Mouse (Mus musculus): ENCODE data around the gene Zbtb8a. TPM values are rescaled to one million over a fixed set of nuclear protein-coding genes. Genes with fewer than 3 reads are reported as not detected.

The Zbtb8a gene
- polyA plus RNA-seq, 1 experiment, result 23.1 TPM

- no peak for DNase-seq (ENCODE audit: low read depth)
- TF ChIP-seq POLR2A (IDR thresholded peaks at IDR 0.05; ENCODE audit: borderline replicate concordance, extremely low read depth, insufficient read depth, insufficient read length, poor library complexity, severe bottlenecking) (no peak), CTCF (IDR thresholded peaks at IDR 0.05; ENCODE audit: borderline replicate concordance, extremely low read depth, insufficient read depth, insufficient read length) (no peak)
These were observed 51.7 kb downstream of the Zbtb8a start for GRCm38 (mm10) chr4:129326191-129326590.

GRCm38 (mm10) chr4:129324756-129325155, 53.2 kb downstream of the Zbtb8a start:
- DNase-seq (ENCODE audit: low read depth), result no peak
- no peak for TF ChIP-seq POLR2A (IDR thresholded peaks at IDR 0.05; ENCODE audit: borderline replicate concordance, extremely low read depth, insufficient read depth, insufficient read length, poor library complexity, severe bottlenecking)
- no peak for TF ChIP-seq CTCF (IDR thresholded peaks at IDR 0.05; ENCODE audit: borderline replicate concordance, extremely low read depth, insufficient read depth, insufficient read length)

- DNase-seq (ENCODE audit: low read depth), result no peak
- TF ChIP-seq CTCF (IDR thresholded peaks at IDR 0.05; ENCODE audit: borderline replicate concordance, extremely low read depth, insufficient read depth, insufficient read length), result no peak
- TF ChIP-seq POLR2A (IDR thresholded peaks at IDR 0.05; ENCODE audit: borderline replicate concordance, extremely low read depth, insufficient read depth, insufficient read length, poor library complexity, severe bottlenecking), result no peak
These were observed 54.4 kb downstream of the Zbtb8a start for GRCm38 (mm10) chr4:129323491-129323890.

GRCm38 (mm10) chr4:129322042-129322441, 55.9 kb downstream of the Zbtb8a start:
- TF ChIP-seq POLR2A (IDR thresholded peaks at IDR 0.05; ENCODE audit: borderline replicate concordance, extremely low read depth, insufficient read depth, insufficient read length, poor library complexity, severe bottlenecking), result no peak
- TF ChIP-seq CTCF (IDR thresholded peaks at IDR 0.05; ENCODE audit: borderline replicate concordance, extremely low read depth, insufficient read depth, insufficient read length), result no peak
- DNase-seq (ENCODE audit: low read depth), result no peak

- DNase-seq (ENCODE audit: low read depth), result no peak
- no peak for TF ChIP-seq CTCF (IDR thresholded peaks at IDR 0.05; ENCODE audit: borderline replicate concordance, extremely low read depth, insufficient read depth, insufficient read length)
- TF ChIP-seq POLR2A (IDR thresholded peaks at IDR 0.05; ENCODE audit: borderline replicate concordance, extremely low read depth, insufficient read depth, insufficient read length, poor library complexity, severe bottlenecking), result no peak
These were observed 57.0 kb downstream of the Zbtb8a start for GRCm38 (mm10) chr4:129320876-129321275.

GRCm38 (mm10) chr4:129313886-129314285, 64.0 kb downstream of the Zbtb8a start:
- no peak for TF ChIP-seq POLR2A (IDR thresholded peaks at IDR 0.05; ENCODE audit: borderline replicate concordance, extremely low read depth, insufficient read depth, insufficient read length, poor library complexity, severe bottlenecking)
- TF ChIP-seq CTCF (IDR thresholded peaks at IDR 0.05; ENCODE audit: borderline replicate concordance, extremely low read depth, insufficient read depth, insufficient read length), result no peak
- DNase-seq (ENCODE audit: low read depth), result no peak

GRCm38 (mm10) chr4:129307936-129308335, 70.0 kb downstream of the Zbtb8a start:
- TF ChIP-seq POLR2A (IDR thresholded peaks at IDR 0.05; ENCODE audit: borderline replicate concordance, extremely low read depth, insufficient read depth, insufficient read length, poor library complexity, severe bottlenecking) (no peak), CTCF (IDR thresholded peaks at IDR 0.05; ENCODE audit: borderline replicate concordance, extremely low read depth, insufficient read depth, insufficient read length) (no peak)
- no peak for DNase-seq (ENCODE audit: low read depth)

- TF ChIP-seq POLR2A (IDR thresholded peaks at IDR 0.05; ENCODE audit: borderline replicate concordance, extremely low read depth, insufficient read depth, insufficient read length, poor library complexity, severe bottlenecking) (no peak), CTCF (IDR thresholded peaks at IDR 0.05; ENCODE audit: borderline replicate concordance, extremely low read depth, insufficient read depth, insufficient read length) (no peak)
- DNase-seq (ENCODE audit: low read depth), result no peak
These were observed 73.6 kb downstream of the Zbtb8a start for GRCm38 (mm10) chr4:129304306-129304705.

- no peak for DNase-seq (ENCODE audit: low read depth)
- TF ChIP-seq CTCF (IDR thresholded peaks at IDR 0.05; ENCODE audit: borderline replicate concordance, extremely low read depth, insufficient read depth, insufficient read length) (no peak), POLR2A (IDR thresholded peaks at IDR 0.05; ENCODE audit: borderline replicate concordance, extremely low read depth, insufficient read depth, insufficient read length, poor library complexity, severe bottlenecking) (no peak)
These were observed 74.1 kb downstream of the Zbtb8a start for GRCm38 (mm10) chr4:129303816-129304215.

Other genes with a start within 250 kb of the Zbtb8a start
- gene Fndc5, start 241.1 kb downstream of the Zbtb8a start, polyA plus RNA-seq (2012; rRNA removed), result 4.4 and 7.4 TPM in 2 replicates
- gene S100pbp, start 188.4 kb downstream of the Zbtb8a start, polyA plus RNA-seq (2012; rRNA removed), result 38.3 and 42.0 TPM in 2 replicates
- 54.5 and 68.4 TPM in 2 replicates for gene Yars, start 188.4 kb downstream of the Zbtb8a start, polyA plus RNA-seq (2012; rRNA removed)
- 12.2 and 15.9 TPM in 2 replicates for gene C77080, start 116.7 kb downstream of the Zbtb8a start, polyA plus RNA-seq (2012; rRNA removed)
- gene Sync, start 90.5 kb downstream of the Zbtb8a start, polyA plus RNA-seq (2012; rRNA removed), result 0.44 and 1.1 TPM in 2 replicates
- gene Rbbp4, start 42.7 kb downstream of the Zbtb8a start, polyA plus RNA-seq (2012; rRNA removed), result 115 and 121 TPM in 2 replicates
- 17.9 and 23.8 TPM in 2 replicates for gene Zbtb8os, start 42.4 kb downstream of the Zbtb8a start, polyA plus RNA-seq (2012; rRNA removed)
- gene Zbtb8b, start 62.7 kb upstream of the Zbtb8a start, polyA plus RNA-seq (2012; rRNA removed), result 5.6 and 10.2 TPM in 2 replicates
- gene Bsdc1, start 83.5 kb upstream of the Zbtb8a start, polyA plus RNA-seq (2012; rRNA removed), result 17.5 and 29.2 TPM in 2 replicates
- gene Tssk3, start 112.9 kb upstream of the Zbtb8a start, polyA plus RNA-seq (2012; rRNA removed), result 0.14 and 0.18 TPM in 2 replicates
- gene Fam229a, start 113.1 kb upstream of the Zbtb8a start, polyA plus RNA-seq (2012; rRNA removed), result 0.18 and 0.26 TPM in 2 replicates
- gene Marcksl1, start 135.5 kb upstream of the Zbtb8a start, polyA plus RNA-seq (2012; rRNA removed), result 1,642 and 1,750 TPM in 2 replicates
- 110 and 142 TPM in 2 replicates for gene Hdac1, start 164.6 kb upstream of the Zbtb8a start, polyA plus RNA-seq (2012; rRNA removed)
- gene Lck, start 195.5 kb upstream of the Zbtb8a start, polyA plus RNA-seq (2012; rRNA removed), result 9.0 and 9.9 TPM in 2 replicates
- 0.63 and 0.82 TPM in 2 replicates for gene Fam167b, start 200.4 kb upstream of the Zbtb8a start, polyA plus RNA-seq (2012; rRNA removed)
- 297 and 390 TPM in 2 replicates for gene Eif3i, start 222.5 kb upstream of the Zbtb8a start, polyA plus RNA-seq (2012; rRNA removed)
- 156 and 169 TPM in 2 replicates for gene Tmem234, start 222.6 kb upstream of the Zbtb8a start, polyA plus RNA-seq (2012; rRNA removed)
- 4.5 and 7.4 TPM in 2 replicates for gene Dcdc2b, start 236.1 kb upstream of the Zbtb8a start, polyA plus RNA-seq (2012; rRNA removed)
- 32.3 and 38.9 TPM in 2 replicates for gene Iqcc, start 241.0 kb upstream of the Zbtb8a start, polyA plus RNA-seq (2012; rRNA removed)
- gene Ccdc28b, start 245.8 kb upstream of the Zbtb8a start, polyA plus RNA-seq (2012; rRNA removed), result 108 and 116 TPM in 2 replicates